Mouse (Mus musculus) kidney, adult 2 months (tissue): ENCODE measurements at regions not wholly inside any gene's neighbourhood (a gene's known extent, or its start where the extent isn't known, plus 50 kb on each side); places are given as distances from the start of the nearest gene placed in this dataset.

ENCODE experiments used
- CTCF ChIP-seq: fragments of 200-500 bp; conservative IDR thresholded peaks from 2 replicates; pipeline ENCODE4 v1.5.1; 2011; ENCODE audit warnings: low read depth, mild to moderate bottlenecking, control low read depth, low read length, moderate library complexity, mixed read lengths; ENCODE audit not compliant: insufficient read depth, insufficient read length
- POLR2A ChIP-seq: fragments of 200-500 bp; IDR thresholded peaks from one replicate; pipeline ENCODE4 v1.6.1; 2011; ENCODE audit warnings: low read depth, low read length, control low read depth

DNA sequence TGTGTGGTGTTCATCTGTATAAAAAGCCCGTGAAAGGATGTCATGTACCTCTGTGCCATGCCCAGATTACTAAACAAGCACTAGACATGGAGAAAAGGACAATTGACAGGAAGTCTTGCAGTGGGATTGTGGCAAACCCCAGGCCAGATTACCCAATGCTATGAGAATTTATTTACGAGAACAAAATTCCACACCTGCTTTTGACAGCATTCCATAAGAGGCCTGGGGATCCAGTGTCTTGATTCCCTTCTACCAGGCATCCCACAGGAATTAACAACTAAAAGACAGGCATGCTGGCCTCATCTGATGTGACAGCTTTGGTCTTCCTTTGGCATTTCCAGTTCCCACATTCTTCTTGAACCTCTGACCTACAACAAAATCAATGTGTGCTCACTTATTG lies 454.3 kb upstream of the Pappa start:
- TF ChIP-seq POLR2A = no peak
- no peak for TF ChIP-seq CTCF
